Mouse (Mus musculus): ENCODE results near the gene Qdpr. TPM values are rescaled to one million over a fixed set of nuclear protein-coding genes. Genes with fewer than 3 reads are reported as not detected.

The Qdpr gene
- polyA plus RNA-seq, 1 experiment from 2014 or later: 126 TPM

GRCm38 (mm10) chr5:45482607-45483006, 32.6 kb upstream of the Qdpr start:
- Histone ChIP-seq H3K27ac (replicated peaks) (no peak overlapping the region), H3K9me3 (replicated peaks) (no peaks in the 10 kb centered on the region), H3K36me3 (no peaks in the 10 kb centered on the region), H3K4me2 (replicated peaks) (no peak overlapping the region), H3K27me3 (no peaks in the 10 kb centered on the region), H3K4me3 (replicated peaks) (no peak overlapping the region), H3K4me1 (no peaks in the 10 kb centered on the region), H3K9ac (no peak overlapping the region)
- WGBS: 67% methylated on average over 3 of the region's 3 CpGs
- no peak for ATAC-seq (ENCODE audit: insufficient number of reproducible peaks, low FRiP score, low TSS enrichment, low read depth)

DNA sequence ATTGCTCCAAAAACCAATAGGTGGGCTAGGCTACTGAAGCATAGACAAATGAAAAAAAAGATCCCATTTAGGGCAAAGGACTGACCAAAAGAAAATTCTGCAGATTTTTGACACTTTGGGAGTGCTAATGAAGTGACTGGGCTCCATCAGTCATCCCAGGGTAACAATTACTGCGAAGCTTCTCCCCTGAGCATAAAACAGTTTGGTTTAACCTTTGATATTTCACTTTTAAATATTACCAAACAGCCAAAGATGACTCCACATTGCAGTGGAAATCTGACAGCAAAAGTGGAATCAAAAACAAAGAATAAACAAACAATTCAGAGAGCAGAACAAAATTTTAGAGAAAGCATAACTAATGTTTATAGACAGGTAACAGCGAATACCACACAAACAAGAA, 31.1 kb upstream of the Qdpr start:
- Histone ChIP-seq H3K27ac (replicated peaks) (no peak overlapping the region), H3K4me1 (peaks cover 7% of the 10 kb centered on the region; the same call in 1 of the 2 replicates), H3K4me3 (replicated peaks) (no peak overlapping the region), H3K4me2 (replicated peaks) (no peak overlapping the region), H3K9me3 (replicated peaks) (no peaks in the 10 kb centered on the region), H3K36me3 (no peaks in the 10 kb centered on the region), H3K27me3 (no peaks in the 10 kb centered on the region), H3K9ac (no peak overlapping the region)
- 82% methylated on average over 2 of the region's 2 CpGs for WGBS
- no peak for ATAC-seq (ENCODE audit: insufficient number of reproducible peaks, low FRiP score, low TSS enrichment, low read depth)

- no peak for ATAC-seq (ENCODE audit: insufficient number of reproducible peaks, low FRiP score, low TSS enrichment, low read depth)
- Histone ChIP-seq H3K4me1 (peaks cover 7% of the 10 kb centered on the region; the same call in 1 of the 2 replicates), H3K4me2 (replicated peaks) (no peak overlapping the region), H3K36me3 (no peaks in the 10 kb centered on the region), H3K27me3 (no peaks in the 10 kb centered on the region), H3K4me3 (replicated peaks) (no peak overlapping the region), H3K9me3 (replicated peaks) (no peaks in the 10 kb centered on the region), H3K27ac (replicated peaks) (no peak overlapping the region), H3K9ac (no peak overlapping the region)
- 78% methylated on average over 1 of the region's 1 CpGs for WGBS
These were observed 30.0 kb upstream of the Qdpr start for GRCm38 (mm10) chr5:45480066-45480465.

GRCm38 (mm10) chr5:45477601-45478000, 27.6 kb upstream of the Qdpr start:
- no peaks in the 10 kb centered on the region for H3K36me3 ChIP-seq
- no peak overlapping the region for H3K27ac ChIP-seq (replicated peaks)
- H3K4me2 ChIP-seq (replicated peaks): no peak overlapping the region
- WGBS: 73% methylated on average over 7 of the region's 7 CpGs
- no peak overlapping the region for H3K4me3 ChIP-seq (replicated peaks)
- ATAC-seq (ENCODE audit: insufficient number of reproducible peaks, low FRiP score, low TSS enrichment, low read depth): no peak
- peaks cover 18% of the 10 kb centered on the region for H3K4me1 ChIP-seq
- H3K27me3 ChIP-seq: no peaks in the 10 kb centered on the region
- H3K9ac ChIP-seq: no peak overlapping the region
- no peaks in the 10 kb centered on the region for H3K9me3 ChIP-seq (replicated peaks)

GRCm38 (mm10) chr5:45476288-45476687, 26.3 kb upstream of the Qdpr start:
- Histone ChIP-seq H3K9me3 (replicated peaks) (no peaks in the 10 kb centered on the region), H3K9ac (no peak overlapping the region), H3K4me2 (replicated peaks) (0 out of 2 replicates have a peak overlapping the region, but pooled peaks have one; percentile 10), H3K27ac (replicated peaks) (peak overlapping the region; percentile 5; the same call in 1 of the 2 replicates), H3K4me3 (replicated peaks) (no peak overlapping the region), H3K4me1 (peaks cover 18% of the 10 kb centered on the region), H3K36me3 (no peaks in the 10 kb centered on the region), H3K27me3 (no peaks in the 10 kb centered on the region)
- ATAC-seq (ENCODE audit: insufficient number of reproducible peaks, low FRiP score, low TSS enrichment, low read depth): 0 out of 2 replicates have a peak, but pooled peaks have one; percentile 34
- WGBS: 29% methylated on average over 6 of the region's 6 CpGs

DNA sequence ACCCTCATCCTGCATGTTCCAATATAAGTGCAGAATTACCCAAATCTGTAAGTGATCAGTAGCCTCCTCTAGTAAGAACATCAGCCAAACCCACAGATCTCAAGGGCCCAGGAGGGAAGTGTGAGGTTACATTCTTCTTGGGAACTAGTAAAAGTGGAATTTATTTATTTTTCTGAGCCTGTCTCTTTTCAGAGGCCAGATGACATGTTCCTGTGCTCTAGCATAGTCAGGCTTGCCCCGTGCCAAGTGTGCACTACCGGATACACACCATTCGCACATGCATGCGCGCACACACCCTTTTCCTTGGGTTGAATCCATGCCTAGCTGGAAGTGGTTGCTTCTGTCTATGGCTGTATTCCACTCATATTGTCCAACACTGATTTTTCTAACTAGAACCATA, 25.7 kb upstream of the Qdpr start:
- Histone ChIP-seq H3K36me3 (no peaks in the 10 kb centered on the region), H3K4me2 (replicated peaks) (no peak overlapping the region), H3K9me3 (replicated peaks) (no peaks in the 10 kb centered on the region), H3K4me3 (replicated peaks) (no peak overlapping the region), H3K27ac (replicated peaks) (peak overlapping the region; percentile 5; the same call in 1 of the 2 replicates), H3K4me1 (peaks cover 18% of the 10 kb centered on the region), H3K9ac (no peak overlapping the region), H3K27me3 (no peaks in the 10 kb centered on the region)
- WGBS: 61% methylated on average over 5 of the region's 5 CpGs
- no peak; the same call in 1 of the 2 replicates for ATAC-seq (ENCODE audit: insufficient number of reproducible peaks, low FRiP score, low TSS enrichment, low read depth)

DNA sequence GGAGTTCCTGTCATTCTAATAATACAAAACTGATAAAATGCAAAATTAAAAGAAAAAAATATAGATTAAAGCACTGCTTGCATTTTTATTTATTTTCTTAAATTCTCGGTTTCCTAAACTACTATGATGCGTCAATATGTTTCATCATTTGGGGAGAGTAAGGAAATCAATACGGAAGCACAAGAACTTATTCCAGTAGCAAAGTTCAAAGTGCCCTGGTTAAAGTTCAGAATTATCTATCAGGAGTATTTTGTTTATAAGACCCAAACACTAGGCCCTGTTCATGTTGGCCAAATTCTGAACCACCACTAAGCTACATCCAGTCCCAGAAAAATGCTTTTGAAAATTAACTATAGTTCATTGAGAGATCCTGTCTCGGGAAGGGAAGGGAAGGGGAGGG, 24.7 kb upstream of the Qdpr start:
- Histone ChIP-seq H3K4me1 (peaks cover 18% of the 10 kb centered on the region), H3K27ac (replicated peaks) (no peak overlapping the region), H3K4me2 (replicated peaks) (no peak overlapping the region), H3K4me3 (replicated peaks) (no peak overlapping the region), H3K9ac (no peak overlapping the region), H3K27me3 (no peaks in the 10 kb centered on the region), H3K36me3 (no peaks in the 10 kb centered on the region), H3K9me3 (replicated peaks) (no peaks in the 10 kb centered on the region)
- no peak for ATAC-seq (ENCODE audit: insufficient number of reproducible peaks, low FRiP score, low TSS enrichment, low read depth)
- 78% methylated on average over 3 of the region's 4 CpGs for WGBS

DNA sequence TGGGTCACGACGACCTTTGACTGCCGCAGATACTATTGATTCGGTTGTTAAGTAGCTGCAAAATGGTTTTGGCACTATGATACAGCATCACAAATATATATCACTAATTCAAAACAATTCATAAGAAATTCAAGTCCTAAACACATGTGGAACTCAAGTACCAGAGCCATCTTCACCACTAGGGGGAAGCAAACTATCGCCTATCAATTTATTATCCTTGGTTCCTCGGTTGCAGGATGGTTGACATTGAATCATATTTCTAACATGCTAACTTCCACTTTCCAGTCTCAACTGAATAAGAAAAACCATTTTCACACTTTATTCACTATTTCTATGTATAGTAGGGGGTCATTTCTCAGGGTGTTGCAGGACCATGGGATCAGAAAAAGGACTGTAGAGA, 24.2 kb upstream of the Qdpr start:
- Histone ChIP-seq H3K4me3 (replicated peaks) (no peak overlapping the region), H3K27me3 (no peaks in the 10 kb centered on the region), H3K4me1 (peaks cover 18% of the 10 kb centered on the region), H3K9ac (no peak overlapping the region), H3K4me2 (replicated peaks) (no peak overlapping the region), H3K36me3 (no peaks in the 10 kb centered on the region), H3K27ac (replicated peaks) (no peak overlapping the region), H3K9me3 (replicated peaks) (no peaks in the 10 kb centered on the region)
- no peak for ATAC-seq (ENCODE audit: insufficient number of reproducible peaks, low FRiP score, low TSS enrichment, low read depth)
- WGBS: 17% methylated on average over 6 of the region's 6 CpGs

DNA sequence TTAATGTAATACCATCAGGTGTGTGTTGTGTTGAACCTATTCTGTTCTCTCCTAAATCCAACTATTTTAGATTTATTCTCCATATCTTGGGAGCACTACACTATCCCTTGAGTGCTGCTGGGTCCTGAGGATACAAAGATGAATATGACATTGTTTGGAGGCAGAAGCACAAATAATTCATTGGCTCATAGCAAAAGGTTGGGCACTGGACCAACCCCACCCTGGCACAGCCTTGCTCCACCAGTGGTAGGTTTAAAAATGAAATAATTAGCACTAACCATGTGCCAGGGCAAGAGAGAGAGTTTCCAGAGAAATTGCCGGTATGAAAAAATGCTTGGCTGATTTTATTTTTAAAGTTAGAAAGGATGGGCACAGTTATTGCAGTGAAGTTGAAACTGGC, 23.5 kb upstream of the Qdpr start:
- Histone ChIP-seq H3K27ac (replicated peaks) (no peak overlapping the region), H3K4me2 (replicated peaks) (no peak overlapping the region), H3K36me3 (no peaks in the 10 kb centered on the region), H3K9ac (no peak overlapping the region), H3K4me3 (replicated peaks) (no peak overlapping the region), H3K9me3 (replicated peaks) (no peaks in the 10 kb centered on the region), H3K27me3 (no peaks in the 10 kb centered on the region), H3K4me1 (peaks cover 18% of the 10 kb centered on the region)
- 59% methylated on average over 1 of the region's 1 CpGs for WGBS
- no peak for ATAC-seq (ENCODE audit: insufficient number of reproducible peaks, low FRiP score, low TSS enrichment, low read depth)

- peaks cover 18% of the 10 kb centered on the region for H3K4me1 ChIP-seq
- ATAC-seq (ENCODE audit: insufficient number of reproducible peaks, low FRiP score, low TSS enrichment, low read depth): peak; percentile 39; the same call in 1 of the 2 replicates
- H3K4me3 ChIP-seq (replicated peaks): no peak overlapping the region
- no peaks in the 10 kb centered on the region for H3K36me3 ChIP-seq
- H3K9me3 ChIP-seq (replicated peaks): no peaks in the 10 kb centered on the region
- no peak overlapping the region for H3K27ac ChIP-seq (replicated peaks)
- H3K9ac ChIP-seq: no peak overlapping the region
- no peaks in the 10 kb centered on the region for H3K27me3 ChIP-seq
- 24% methylated on average over 7 of the region's 7 CpGs for WGBS
- H3K4me2 ChIP-seq (replicated peaks): no peak overlapping the region
These were observed 22.9 kb upstream of the Qdpr start for GRCm38 (mm10) chr5:45472880-45473450.

- Histone ChIP-seq H3K9ac (no peak overlapping the region), H3K4me2 (replicated peaks) (no peak overlapping the region), H3K9me3 (replicated peaks) (no peaks in the 10 kb centered on the region), H3K4me3 (replicated peaks) (no peak overlapping the region), H3K36me3 (no peaks in the 10 kb centered on the region), H3K27me3 (no peaks in the 10 kb centered on the region), H3K27ac (replicated peaks) (no peak overlapping the region), H3K4me1 (peaks cover under 1% of the 10 kb centered on the region; the same call in 1 of the 2 replicates)
- ATAC-seq (ENCODE audit: insufficient number of reproducible peaks, low FRiP score, low TSS enrichment, low read depth): no peak
- 28% methylated on average over 9 of the region's 9 CpGs for WGBS
These were observed 4.4 kb upstream of the Qdpr start for GRCm38 (mm10) chr5:45454456-45454855.

- Histone ChIP-seq H3K4me1 (peaks cover 11% of the 10 kb centered on the region), H3K36me3 (no peaks in the 10 kb centered on the region), H3K4me2 (replicated peaks) (no peak within 1 kb of the TSS), H3K27me3 (no peaks in the 10 kb centered on the region), H3K27ac (replicated peaks) (no peak within 1 kb of the TSS), H3K9ac (no peak within 1 kb of the TSS), H3K9me3 (replicated peaks) (no peaks in the 10 kb centered on the region), H3K4me3 (replicated peaks) (no peak within 1 kb of the TSS)
- ATAC-seq (ENCODE audit: insufficient number of reproducible peaks, low FRiP score, low TSS enrichment, low read depth): no peak
- WGBS: 41% methylated on average over 6 of the region's 6 CpGs
These were observed 3.4 kb upstream of the Qdpr start, which contains the start of gene Clrn2 for GRCm38 (mm10) chr5:45453451-45453850. Clrn2 (plus strand) TSS chr5:45453751.

All from embryonic facial prominence, embryonic 15.5 days (tissue).